Comparison of ENCODE assay signal across 22 mouse cellular contexts in the genomic region with DNA sequence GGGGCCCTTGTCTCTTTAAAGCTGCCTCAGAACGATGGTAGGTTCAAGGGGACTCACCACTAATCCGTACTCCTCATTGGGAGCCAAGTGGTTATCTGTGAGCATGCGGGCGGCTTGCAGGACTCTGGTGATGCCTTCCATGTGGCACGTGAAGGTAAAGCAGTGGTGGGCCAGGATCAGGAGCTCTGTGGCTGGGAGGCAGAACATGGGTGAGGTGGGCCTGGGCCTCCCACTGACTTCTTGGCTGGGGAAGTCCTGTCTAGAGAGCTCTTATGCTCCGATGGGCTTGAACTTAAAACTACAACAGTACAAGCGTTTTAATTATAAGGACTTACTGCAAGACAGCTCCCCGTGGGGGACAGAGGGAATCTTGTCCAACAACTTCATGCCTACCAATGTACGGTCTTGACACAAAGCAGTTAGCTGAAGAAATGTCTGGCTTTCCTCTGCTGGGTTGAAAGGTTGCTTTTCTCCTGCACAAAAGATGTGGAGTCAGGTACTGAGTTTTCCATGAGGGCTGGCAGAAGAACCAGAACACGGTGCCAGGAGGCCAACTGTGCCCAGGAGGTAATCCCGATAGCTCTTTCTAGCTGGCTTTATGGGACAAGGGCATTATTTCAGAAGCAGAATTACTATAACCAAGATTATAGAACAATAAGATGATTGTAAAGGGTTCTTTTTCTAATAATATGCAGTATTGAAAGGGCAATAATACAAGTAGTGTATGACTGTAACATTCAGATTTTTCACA. TPM values are rescaled to one million over a fixed set of nuclear protein-coding genes. Genes with fewer than 3 reads are reported as not detected.
A peak's percentile ranks its signal among the peaks of the same experiment; 100 is the strongest.
DNase-seq lines count a peak whose midpoint lies in the region; TF ChIP-seq lines count a peak whose summit lies in the region.
"Had no signal": no experiment of that assay in that cellular context is flagged by ENCODE, and none has a peak within 500 bp of the region (broad histone marks: within the 10 kb centered on the region; RNA-seq: fewer than 3 reads in every experiment).

No protein-coding gene starts in this region.

- no peak for TF ChIP-seq CTCF in layer of hippocampus, adult 2 months (conservative IDR thresholded peaks at IDR 0.05)

- peak overlapping the region; percentile 33; the same call in 1 of the 2 replicates for H3K27ac ChIP-seq in layer of hippocampus, adult 2 months
- H3K27ac ChIP-seq: embryonic facial prominence, embryonic 13.5 days; forebrain, embryonic 15.5 days; heart, embryonic 15.5 days; hindbrain, embryonic 10.5 days; limb, embryonic 12.5 days; midbrain, embryonic 15.5 days; stomach, postnatal 0 days had no signal

- H3K4me3 ChIP-seq in layer of hippocampus, adult 2 months: no peak overlapping the region
- H3K4me3 ChIP-seq: embryonic facial prominence, embryonic 13.5 days; forebrain, embryonic 15.5 days; heart, embryonic 15.5 days; hindbrain, embryonic 10.5 days; limb, embryonic 12.5 days; midbrain, embryonic 15.5 days had no signal

- DNase-seq in gastrocnemius, adult 18-20 months (ENCODE audit: low spot score): peak; percentile 28
- DNase-seq in gastrocnemius, postnatal 10 days: no peak
- no peak for DNase-seq in layer of hippocampus, adult 2 months (ENCODE audit: low spot score in 2 of 2)
- no peak for DNase-seq in layer of hippocampus, adult 11-12 months (ENCODE audit: low spot score)
- DNase-seq in brain, adult 2 months (ENCODE audit: low read depth, low spot score): peak; percentile 58
- DNase-seq in cerebellum, adult 9-11 months: peak; percentile 68
- no peak for DNase-seq in testis, postnatal 14 days (ENCODE audit: low spot score)
- DNase-seq in spleen, adult 12 weeks (ENCODE audit: low spot score): no peak
- DNase-seq: adrenal gland, postnatal 25 days; kidney, adult 8-10 months; kidney, postnatal 25 days; lung, adult 18-20 months; lung, postnatal 14 days; retina, postnatal 1 day; thymus, postnatal 14 days had no signal

RNA-seq across cellular contexts. Expression of gene Eif3j1, which starts 31.2 kb away (rescaled TPM):
- 10 to 100 TPM; 31.2 to 35.6 TPM for total RNA-seq in gastrocnemius, adult 18-20 months (2021)
- total RNA-seq in gastrocnemius, postnatal 10 days (2021): 10 to 100 TPM; 18.0 to 19.4 TPM
- total RNA-seq in layer of hippocampus, adult 2 months (2021): 10 to 100 TPM; 16.5 to 17.8 TPM

RNA-seq across cellular contexts. Expression of gene Spg11, which starts 58.6 kb away (rescaled TPM):
- 1 to 10 TPM; 5.8 to 6.4 TPM for total RNA-seq in gastrocnemius, adult 18-20 months (2021)
- total RNA-seq in gastrocnemius, postnatal 10 days (2021): 1 to 10 TPM; 7.6 to 8.9 TPM
- total RNA-seq in layer of hippocampus, adult 2 months (2021): 10 to 100 TPM; 15.5 to 17.1 TPM

Comparison
In these comparisons a context has a peak if more than half of its experiments do, and no peak if none do; other contexts are left out.
1. DNase-seq: peak in gastrocnemius, adult 18-20 months (single experiment), brain, adult 2 months (single experiment) and cerebellum, adult 9-11 months (single experiment); none in gastrocnemius, postnatal 10 days (single experiment), layer of hippocampus, adult 2 months (0 of 2), layer of hippocampus, adult 11-12 months (single experiment), testis, postnatal 14 days (single experiment) and spleen, adult 12 weeks (single experiment).